Mouse (Mus musculus) myocyte (in vitro differentiated cells): ENCODE results near the gene Dlk2. TPM values are rescaled to one million over a fixed set of nuclear protein-coding genes. Genes with fewer than 3 reads are reported as not detected.

Source experiments
- H3K27me3 ChIP-seq: one replicate; pipeline ENCODE4 v1.6.1; 2011; ENCODE audit not compliant: control insufficient read depth, insufficient read depth, insufficient read length
- H3K36me3 ChIP-seq: one replicate; pipeline ENCODE4 v1.6.1; 2011; ENCODE audit not compliant: control insufficient read depth, insufficient read depth
- H3K4me2 ChIP-seq: one replicate; pipeline ENCODE4 v1.6.1; 2011; ENCODE audit warnings: low read depth, control low read depth
- H3K4me3 ChIP-seq: one replicate; pipeline ENCODE4 v1.5.1; 2011; ENCODE audit warnings: mild to moderate bottlenecking, control low read depth, moderate library complexity
- H3K79me2 ChIP-seq: one replicate; pipeline ENCODE4 v1.6.1; 2011; ENCODE audit not compliant: control insufficient read depth, insufficient read depth
- H3ac ChIP-seq: one replicate; pipeline ENCODE4 v1.6.1; 2011; ENCODE audit not compliant: control insufficient read depth, insufficient read length
- CEBPB ChIP-seq: IDR thresholded peaks from 2 replicates; pipeline ENCODE4 v1.6.1; 2011; ENCODE audit warnings: mild to moderate bottlenecking, moderate library complexity; ENCODE audit not compliant: poor library complexity, insufficient read depth, severe bottlenecking
- E2F4 ChIP-seq: IDR thresholded peaks from one replicate; pipeline ENCODE4 v1.6.1; 2011; ENCODE audit warnings: mild to moderate bottlenecking, control low read depth, moderate library complexity; ENCODE audit not compliant: insufficient read depth
- MAX ChIP-seq: IDR thresholded peaks from one replicate; pipeline ENCODE4 v1.6.1; 2011; ENCODE audit warnings: low read depth, mild to moderate bottlenecking, control low read depth
- MYOD1 ChIP-seq, 3 experiments: IDR thresholded peaks; one replicate each; pipeline ENCODE4 v1.6.1; 2011; ENCODE audit warnings: control low read depth in 2 of 3, low read depth in 2 of 3, mild to moderate bottlenecking in 2 of 3, moderate library complexity in 1 of 3; ENCODE audit not compliant: insufficient read length in 2 of 3, control insufficient read depth in 1 of 3
- MYOG ChIP-seq, 3 experiments: IDR thresholded peaks; one replicate each; pipeline ENCODE4 v1.6.1; 2011; ENCODE audit warnings: control low read depth in 2 of 3, low read depth in 2 of 3, mild to moderate bottlenecking in 2 of 3; ENCODE audit not compliant: insufficient read length in 2 of 3, control insufficient read depth in 1 of 3, insufficient read depth in 1 of 3
- POLR2A ChIP-seq: IDR thresholded peaks from one replicate; pipeline ENCODE4 v1.6.1; 2011; ENCODE audit warnings: low read depth, mild to moderate bottlenecking, control low read depth, moderate library complexity; ENCODE audit not compliant: insufficient read length
- POLR2AphosphoS2 ChIP-seq: IDR thresholded peaks from one replicate; pipeline ENCODE4 v1.6.1; 2011; ENCODE audit warnings: low read depth, control low read depth; ENCODE audit not compliant: insufficient read length
- REST ChIP-seq: IDR thresholded peaks from one replicate; pipeline ENCODE4 v1.6.1; 2011; ENCODE audit warnings: mild to moderate bottlenecking, control low read depth, moderate library complexity; ENCODE audit not compliant: insufficient read depth, insufficient read length
- SRF ChIP-seq: IDR thresholded peaks from one replicate; pipeline ENCODE4 v1.6.1; 2011; ENCODE audit warnings: low read depth; ENCODE audit not compliant: control insufficient read depth, insufficient read length
- TCF12 ChIP-seq: IDR thresholded peaks from one replicate; pipeline ENCODE4 v1.6.1; 2011; ENCODE audit warnings: mild to moderate bottlenecking, control low read depth; ENCODE audit not compliant: poor library complexity, insufficient read depth, severe bottlenecking
- TCF3 ChIP-seq: IDR thresholded peaks from one replicate; pipeline ENCODE4 v1.6.1; 2011; ENCODE audit warnings: low read depth, control low read depth; ENCODE audit not compliant: insufficient read length
- USF1 ChIP-seq: IDR thresholded peaks from one replicate; pipeline ENCODE4 v1.6.1; 2011; ENCODE audit warnings: low read depth, mild to moderate bottlenecking, control low read depth, moderate library complexity
- polyA plus RNA-seq: library from polyadenylated mRNA; unstranded; fragments of >200 nt; fragmentation: generic; extraction: Trizol; gene quantifications from one replicate; pipeline ENCODE4 v1.2.1, GENCODE M21; 2012; ENCODE audit warnings: missing spikeins

Dlk2 gene
- polyA plus RNA-seq, 1 experiment = 1.8 TPM

DNA sequence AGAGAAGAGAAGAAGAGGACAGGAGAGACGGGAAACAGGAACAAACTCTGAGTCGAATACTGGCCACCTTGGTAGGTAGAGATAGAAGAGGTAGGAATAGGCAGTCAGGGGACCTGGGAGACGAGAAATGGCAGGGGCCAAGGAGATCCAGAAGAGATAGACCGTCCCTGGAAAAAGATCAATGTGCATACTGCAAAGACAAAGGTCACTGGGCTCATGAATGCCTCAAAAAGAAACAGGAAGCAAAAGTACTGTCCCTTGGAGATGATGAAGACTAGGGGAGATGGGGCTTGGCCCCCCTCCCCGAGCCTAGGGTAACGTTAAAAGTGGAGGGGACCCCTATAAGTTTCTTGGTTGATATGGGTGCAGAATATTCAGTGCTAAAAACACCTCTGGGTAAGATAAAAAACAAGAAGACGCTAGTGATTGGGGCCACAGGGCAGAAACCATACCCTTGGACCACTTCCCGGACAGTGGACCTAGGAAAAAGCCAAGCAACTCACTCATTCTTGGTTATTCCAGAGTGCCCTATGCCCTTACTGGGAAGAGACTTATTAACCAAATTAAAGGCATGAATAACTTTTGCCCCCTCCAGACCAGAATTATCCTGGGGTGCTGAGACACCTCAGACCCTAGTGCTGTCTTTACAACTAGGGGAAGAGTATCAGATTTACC is 53.9 kb downstream of the Dlk2 start:
- H3K4me2 ChIP-seq = no peak overlapping the region
- H3ac ChIP-seq = no peak overlapping the region
- no peaks in the 10 kb centered on the region for H3K79me2 ChIP-seq
- TF ChIP-seq SRF = no peak
- no peak for TF ChIP-seq TCF12
- no peak for TF ChIP-seq POLR2A
- TF ChIP-seq USF1 = no peak
- no peak for TF ChIP-seq E2F4
- TF ChIP-seq REST = no peak
- TF ChIP-seq MAX = no peak
- no peak for TF ChIP-seq CEBPB
- TF ChIP-seq MYOG (IDR thresholded peaks at IDR 0.05; ENCODE audit: control insufficient read depth in 1 of 3, insufficient read depth in 1 of 3, insufficient read length in 2 of 3, low read depth in 2 of 3) = no peak
- TF ChIP-seq MYOD1 (IDR thresholded peaks at IDR 0.05; ENCODE audit: control insufficient read depth in 1 of 3, insufficient read length in 2 of 3, low read depth in 2 of 3) = no peak
- TF ChIP-seq TCF3 = no peak
- TF ChIP-seq POLR2AphosphoS2 = no peak
- H3K27me3 ChIP-seq = peaks cover 4% of the 10 kb centered on the region
- H3K36me3 ChIP-seq = no peaks in the 10 kb centered on the region
- no peak overlapping the region for H3K4me3 ChIP-seq

Other genes starting within 250 kb of the Dlk2 start
- gene Mrps18a, start 186.4 kb upstream of the Dlk2 start, polyA plus RNA-seq = 112 TPM
- gene Rsph9, start 153.2 kb upstream of the Dlk2 start, polyA plus RNA-seq = 3.6 TPM
- gene Mad2l1bp, start 143.9 kb upstream of the Dlk2 start, polyA plus RNA-seq = 26.8 TPM
- gene Gtpbp2, start 136.4 kb upstream of the Dlk2 start, polyA plus RNA-seq = 125 TPM
- gene Polh, start 94.8 kb upstream of the Dlk2 start, polyA plus RNA-seq = 6.0 TPM
- gene Xpo5, start 94.6 kb upstream of the Dlk2 start, polyA plus RNA-seq = 31.9 TPM
- gene Polr1c, start 49.4 kb upstream of the Dlk2 start, polyA plus RNA-seq = 105 TPM
- gene Yipf3, start 49.3 kb upstream of the Dlk2 start, polyA plus RNA-seq = 112 TPM
- gene Lrrc73, start 43.9 kb upstream of the Dlk2 start, polyA plus RNA-seq = 2.0 TPM
- 50.9 TPM for gene Tjap1, start 14.4 kb upstream of the Dlk2 start, polyA plus RNA-seq
- 4.6 TPM for gene Abcc10, start 30.9 kb downstream of the Dlk2 start, polyA plus RNA-seq
- 4.2 TPM for gene Zfp318, start 86.3 kb downstream of the Dlk2 start, polyA plus RNA-seq
- gene Crip3, start 131.5 kb downstream of the Dlk2 start, polyA plus RNA-seq = not detected
- gene Slc22a7, start 141.0 kb downstream of the Dlk2 start, polyA plus RNA-seq = not detected
- gene Ttbk1, start 190.3 kb downstream of the Dlk2 start, polyA plus RNA-seq = not detected
- gene Dnph1, start 199.3 kb downstream of the Dlk2 start, polyA plus RNA-seq = 22.6 TPM
- gene Cul9, start 249.0 kb downstream of the Dlk2 start, polyA plus RNA-seq = 0.43 TPM